Mouse (Mus musculus): ENCODE results near the gene Galnt17.

Gene Galnt17

DNA sequence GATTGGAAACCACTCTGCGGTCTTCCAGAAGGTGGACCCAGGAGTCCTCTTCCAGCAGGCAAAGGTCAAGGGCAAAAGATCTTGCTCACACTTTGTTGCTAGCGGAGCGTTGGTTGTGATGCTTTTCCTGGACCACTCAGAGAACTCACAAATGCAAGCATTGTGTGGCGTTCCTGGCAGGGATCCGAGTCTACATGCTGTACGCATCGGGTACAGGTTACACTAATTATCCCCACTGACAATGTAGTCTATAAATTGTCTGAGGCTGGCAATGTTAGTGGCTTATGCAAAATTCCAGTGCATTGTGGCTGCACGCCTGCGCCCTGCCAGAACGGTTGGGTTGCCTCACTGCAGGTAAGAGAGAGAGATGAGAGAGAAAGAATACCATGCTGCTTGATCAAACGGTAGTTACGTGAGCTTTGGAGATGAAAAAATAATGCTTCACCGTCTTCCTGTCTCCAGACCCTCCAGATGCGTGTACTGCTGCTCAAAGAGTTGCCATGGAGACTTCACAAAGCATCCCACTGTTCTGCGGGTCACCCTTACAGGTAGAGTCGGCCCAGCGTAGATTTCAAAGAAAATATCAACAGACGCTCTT lies 285.8 kb downstream of the Galnt17 start:
- no peak for DNase-seq (ENCODE audit: low read depth, low spot score)

DNA sequence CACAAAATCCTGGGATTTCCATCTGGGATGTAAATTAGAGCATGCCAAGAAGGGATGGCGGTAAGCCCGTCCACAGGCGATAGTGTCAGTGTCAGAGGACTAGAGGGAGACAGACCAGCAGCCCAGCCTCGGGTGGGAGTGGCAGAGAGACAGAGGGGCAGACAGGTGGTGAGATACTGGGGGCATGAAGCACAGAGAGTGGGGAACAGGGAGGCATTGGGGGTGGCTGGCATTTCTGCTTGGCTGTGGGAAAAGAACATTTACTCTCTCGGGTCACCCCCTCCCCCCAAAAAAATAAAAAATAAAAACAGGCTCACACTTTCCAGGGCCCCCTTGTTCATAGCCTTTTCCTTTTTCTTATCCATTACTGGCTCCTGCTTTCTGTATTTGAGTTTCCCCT lies 287.4 kb downstream of the Galnt17 start:
- DNase-seq (ENCODE audit: low read depth, low spot score): no peak

GRCm38 (mm10) chr5:131019346-131019965 lies 288.8 kb downstream of the Galnt17 start:
- DNase-seq (ENCODE audit: low read depth, low spot score): peak; percentile 39

GRCm38 (mm10) chr5:131016066-131016465 lies 292.2 kb downstream of the Galnt17 start:
- DNase-seq (ENCODE audit: low read depth, low spot score): no peak

- DNase-seq (ENCODE audit: low read depth, low spot score): no peak
These were observed 293.0 kb downstream of the Galnt17 start for GRCm38 (mm10) chr5:131015341-131015740.

GRCm38 (mm10) chr5:131013816-131014215 lies 294.5 kb downstream of the Galnt17 start:
- no peak for DNase-seq (ENCODE audit: low read depth, low spot score)

DNA sequence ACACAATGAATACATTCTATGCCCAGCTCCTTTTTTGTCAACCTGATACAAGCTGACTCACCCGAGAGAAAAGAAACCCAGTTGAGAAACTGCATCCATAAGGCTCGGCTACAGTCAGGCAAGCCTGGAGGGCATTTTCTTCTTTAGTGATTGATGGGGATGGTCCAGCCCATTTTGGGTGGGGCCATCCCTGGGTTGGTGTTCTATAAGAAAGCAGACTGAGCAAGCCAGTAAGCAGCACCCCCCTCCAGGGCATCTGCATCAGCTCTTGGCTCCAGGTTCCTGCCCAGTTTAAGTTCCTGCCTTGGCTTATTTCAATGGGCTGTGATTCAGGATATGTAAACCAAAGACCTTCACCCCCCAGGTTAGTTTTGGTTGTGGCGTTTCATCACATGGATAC lies 295.2 kb downstream of the Galnt17 start:
- DNase-seq (ENCODE audit: low read depth, low spot score): peak; percentile 59

DNA sequence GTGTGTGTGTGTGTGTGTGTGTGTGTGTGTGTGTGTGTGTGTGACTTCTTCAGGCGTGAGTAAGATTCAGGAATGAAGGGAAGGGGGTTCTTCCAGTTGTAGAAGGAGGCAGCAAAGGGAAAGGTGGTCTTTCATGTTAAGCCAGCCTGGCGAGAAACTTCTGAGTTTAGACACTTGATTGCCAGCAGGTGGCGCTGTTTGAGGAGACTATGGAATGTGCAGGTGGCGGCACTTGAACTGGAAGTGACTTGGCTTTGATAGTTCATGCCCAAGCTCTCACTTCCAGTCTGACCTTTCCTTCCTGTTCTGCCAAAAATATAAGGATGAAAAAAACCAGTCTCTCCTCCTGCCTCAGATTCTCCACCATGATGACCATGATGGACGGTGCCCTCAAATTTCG lies 298.8 kb downstream of the Galnt17 start:
- DNase-seq (ENCODE audit: low read depth, low spot score): peak; percentile 79

DNA sequence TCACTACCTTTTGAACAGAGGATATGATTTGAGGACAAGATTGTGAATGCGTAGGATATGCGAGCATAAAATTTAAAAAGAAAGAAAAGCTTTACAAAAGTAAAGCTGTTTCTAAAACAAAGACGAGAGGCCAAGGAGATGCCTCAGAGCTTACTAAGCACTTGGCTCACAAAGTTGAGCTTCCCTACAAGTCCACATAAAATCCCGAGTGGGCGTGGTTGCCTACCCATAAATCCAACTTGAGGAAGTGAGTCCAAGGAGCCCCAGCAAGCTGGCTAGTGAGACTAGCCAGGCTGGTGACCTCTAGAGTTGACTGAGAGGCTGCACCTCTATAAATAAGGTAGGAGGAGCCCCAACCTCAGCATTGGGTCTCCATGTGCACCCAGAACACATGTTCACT lies 299.8 kb downstream of the Galnt17 start:
- peak; percentile 28 for DNase-seq (ENCODE audit: low read depth, low spot score)

DNA sequence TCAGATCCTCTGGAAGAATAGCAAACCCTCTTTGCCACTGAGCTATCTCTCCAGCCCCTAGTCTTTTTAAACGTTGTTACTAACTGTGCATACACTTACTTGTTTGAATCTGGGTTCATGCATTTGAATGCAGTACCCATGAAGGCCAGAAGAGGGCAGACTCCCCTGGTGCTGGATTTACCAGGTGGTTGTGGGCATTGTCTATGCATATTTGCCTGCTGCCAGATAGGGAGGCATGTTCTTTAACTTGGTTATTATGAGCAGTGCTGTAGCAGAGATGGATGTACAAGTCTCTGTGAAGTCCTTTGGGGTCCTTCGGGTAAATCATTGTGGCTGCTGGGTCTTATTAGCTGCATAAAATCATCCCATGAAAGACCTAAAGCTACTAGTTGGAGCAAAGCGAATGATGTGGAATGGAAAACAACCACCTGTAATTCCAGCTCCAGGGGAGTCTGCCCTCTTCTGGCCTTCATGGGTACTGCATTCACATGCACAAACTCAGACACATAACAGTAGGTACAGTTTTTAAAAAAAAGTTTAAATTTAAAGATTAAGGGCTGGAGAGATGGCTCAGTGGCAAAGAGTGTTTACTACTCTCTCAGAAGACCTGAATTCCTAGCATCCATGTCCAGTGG lies 300.3 kb downstream of the Galnt17 start:
- DNase-seq (ENCODE audit: low read depth, low spot score): peak; percentile 79

GRCm38 (mm10) chr5:131007198-131007597 lies 301.1 kb downstream of the Galnt17 start:
- no peak for DNase-seq (ENCODE audit: low read depth, low spot score)

DNA sequence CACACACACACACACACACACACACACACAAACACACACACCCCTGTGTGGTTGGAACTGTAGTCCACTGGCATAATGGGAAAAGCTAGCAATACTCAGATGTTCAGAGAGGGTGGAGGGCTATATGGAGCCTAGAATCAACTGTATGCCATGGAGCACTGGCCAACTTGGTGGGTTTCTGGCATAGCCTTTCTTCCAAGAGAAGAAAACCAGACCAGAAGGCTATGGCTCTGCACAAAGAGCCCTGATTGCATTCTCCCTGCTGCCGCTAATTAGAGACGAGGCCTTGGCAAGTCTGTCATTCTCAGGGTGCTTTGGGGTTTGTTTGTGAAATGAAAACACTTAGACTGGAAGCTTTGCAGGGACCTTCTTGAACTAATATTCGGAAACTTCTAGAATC lies 301.8 kb downstream of the Galnt17 start:
- no peak for DNase-seq (ENCODE audit: low read depth, low spot score)

DNA sequence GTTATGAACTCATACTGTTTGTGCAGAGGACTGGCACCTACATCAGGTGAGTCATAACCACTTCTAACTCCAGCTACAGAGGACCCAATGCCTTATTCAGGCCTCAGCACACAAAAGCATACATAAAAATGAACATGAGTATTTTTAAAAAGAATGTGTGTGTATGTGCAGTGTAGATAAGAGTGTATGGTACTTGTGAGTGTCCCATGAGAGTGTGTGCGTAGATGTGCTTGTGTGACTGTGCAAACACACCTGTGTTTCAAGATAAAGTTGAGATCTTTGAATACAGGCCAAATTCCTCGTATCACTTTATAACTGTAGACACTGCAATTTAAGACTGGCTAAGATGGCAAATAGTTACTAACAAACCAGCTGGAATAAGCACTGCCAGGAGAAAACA lies 307.7 kb downstream of the Galnt17 start:
- no peak for DNase-seq (ENCODE audit: low read depth, low spot score)

GRCm38 (mm10) chr5:130979321-130979720 lies 329.0 kb downstream of the Galnt17 start:
- no peak for DNase-seq (ENCODE audit: low read depth, low spot score)

GRCm38 (mm10) chr5:130978871-130979270 lies 329.4 kb downstream of the Galnt17 start:
- DNase-seq (ENCODE audit: low read depth, low spot score): no peak

DNA sequence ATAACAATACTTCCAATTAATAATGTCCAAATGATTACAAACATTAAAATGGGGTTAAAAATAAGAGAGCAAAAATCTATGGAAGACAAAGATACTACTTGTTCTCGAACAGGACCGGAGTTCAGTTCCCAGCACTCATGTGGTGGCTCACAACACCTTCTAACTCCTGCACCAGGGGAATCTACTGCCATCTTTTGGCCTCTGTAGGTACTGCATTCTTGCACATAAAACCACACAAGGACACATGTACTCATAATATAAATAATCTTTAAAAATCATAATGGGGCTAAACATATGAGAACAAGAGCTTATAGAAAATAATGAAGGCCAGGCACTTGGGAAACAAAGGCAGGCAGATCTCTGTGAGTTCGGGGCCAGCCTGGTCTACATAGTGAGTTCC lies 330.3 kb downstream of the Galnt17 start:
- DNase-seq (ENCODE audit: low read depth, low spot score): peak; percentile 39

DNA sequence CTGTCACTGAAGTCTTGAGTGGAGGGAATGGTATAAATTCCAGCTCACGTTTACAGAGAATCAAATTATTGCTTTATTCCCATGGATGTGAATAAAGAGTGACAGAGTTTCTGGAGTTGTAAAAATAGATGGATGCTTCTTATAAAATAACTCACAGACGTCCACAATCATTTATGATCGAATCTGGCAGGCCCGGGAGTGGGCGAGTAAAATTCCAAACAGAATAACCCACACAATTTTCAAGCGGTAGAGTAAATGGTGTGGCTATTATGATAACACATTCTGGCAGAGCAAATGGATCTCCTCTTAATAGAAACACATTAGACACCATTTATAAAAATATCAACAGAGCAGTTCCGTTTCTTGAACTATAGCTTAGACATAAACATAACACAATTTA lies 355.9 kb downstream of the Galnt17 start:
- no peak for DNase-seq (ENCODE audit: low read depth, low spot score)

GRCm38 (mm10) chr5:130950894-130951400 lies 357.4 kb downstream of the Galnt17 start:
- DNase-seq (ENCODE audit: low read depth, low spot score): peak; percentile 71

DNA sequence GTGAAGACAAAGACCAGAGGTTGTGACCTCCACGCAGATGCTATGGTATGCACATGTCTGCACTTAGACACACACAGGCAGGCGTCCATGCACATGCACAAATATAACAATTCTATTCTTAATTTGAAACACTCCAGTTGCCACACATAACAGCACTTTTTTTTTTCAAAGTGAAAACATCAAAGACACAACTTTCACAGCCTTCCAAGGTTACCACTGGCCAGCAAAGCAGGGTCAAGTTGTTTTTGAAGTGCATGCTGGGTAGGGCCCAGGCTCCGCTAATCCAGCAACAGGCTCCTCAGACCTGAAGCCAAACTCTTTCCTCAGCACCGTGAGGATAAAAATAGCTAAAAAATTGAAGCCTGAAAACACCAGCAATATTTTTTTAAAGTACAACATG lies 357.9 kb downstream of the Galnt17 start:
- peak; percentile 11 for DNase-seq (ENCODE audit: low read depth, low spot score)

DNA sequence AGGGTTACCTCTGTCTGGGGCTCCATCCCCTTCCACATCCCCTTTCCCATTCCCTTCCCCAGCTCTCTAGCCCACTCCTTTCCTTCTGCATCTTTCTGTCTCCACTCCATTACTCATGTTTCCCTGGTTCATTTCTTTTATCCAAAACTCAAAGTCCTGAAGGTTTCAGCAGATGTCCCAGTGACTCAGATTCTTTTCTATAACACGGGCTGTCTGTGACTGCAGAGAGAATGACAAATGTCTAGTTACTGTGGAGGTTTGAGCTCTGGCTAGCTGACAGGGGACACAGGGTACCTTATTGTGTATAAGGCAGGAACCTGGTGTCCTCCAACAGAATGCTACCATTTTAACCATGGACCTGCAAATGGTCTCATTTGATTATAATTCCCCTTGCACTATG lies 358.6 kb downstream of the Galnt17 start:
- no peak for DNase-seq (ENCODE audit: low read depth, low spot score)

DNA sequence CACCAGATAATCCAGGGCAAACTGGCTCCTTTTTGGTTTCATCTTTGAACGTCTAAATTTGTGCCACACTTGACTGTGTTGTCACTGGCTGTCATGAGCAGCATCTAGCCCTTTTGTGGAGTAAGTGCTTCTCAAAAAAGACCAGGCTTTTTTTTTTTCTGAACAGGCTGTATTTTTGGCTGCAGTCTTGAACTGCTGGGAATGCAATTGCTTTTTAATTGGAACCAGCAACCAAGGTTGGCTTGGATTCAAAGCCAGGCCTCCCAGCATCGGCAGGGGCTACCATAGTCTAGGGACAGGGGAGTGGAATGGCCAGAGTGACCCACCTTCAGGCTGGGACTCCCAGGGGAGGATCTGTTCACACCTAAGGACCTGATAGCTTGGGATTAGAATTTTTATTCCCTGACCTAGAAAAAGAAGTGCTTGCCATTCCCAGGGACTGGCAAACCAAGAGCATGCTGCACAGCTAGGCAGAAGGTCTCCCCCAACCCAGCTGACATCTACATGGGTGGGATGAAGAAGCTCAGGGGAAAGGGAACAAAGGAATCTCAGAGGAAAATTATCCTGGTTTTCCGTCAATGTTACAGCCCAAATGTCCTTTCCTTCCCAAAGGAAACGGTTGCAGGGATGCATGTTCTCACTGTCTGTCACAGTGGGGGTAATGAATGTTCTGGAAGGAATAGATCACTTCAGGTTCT lies 369.2 kb downstream of the Galnt17 start:
- DNase-seq (ENCODE audit: low read depth, low spot score): no peak

GRCm38 (mm10) chr5:130938274-130938741 lies 370.0 kb downstream of the Galnt17 start:
- DNase-seq (ENCODE audit: low read depth, low spot score): no peak

Measured in ZHBTc4 (cell line).